Comparison of ENCODE assay signal across 36 mouse cellular contexts in the genomic region with DNA sequence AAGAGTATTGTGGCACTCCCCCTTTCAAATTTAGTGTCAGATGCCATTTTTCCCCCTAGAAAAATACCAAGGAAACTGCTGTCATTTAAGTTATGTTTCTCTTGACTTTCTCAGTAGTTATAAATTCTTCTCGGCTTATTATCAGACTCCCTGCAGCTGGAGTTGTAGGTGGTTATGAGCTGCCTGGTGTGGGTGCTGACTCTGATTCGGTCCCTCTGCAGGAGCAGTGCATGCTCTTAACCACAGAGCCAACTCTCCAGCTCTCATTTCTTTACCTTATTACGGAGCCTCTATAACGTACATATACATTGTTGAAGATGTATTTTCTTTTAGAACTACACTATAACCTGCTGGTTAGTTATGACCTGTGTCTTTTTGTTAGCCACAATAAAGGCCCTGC. TPM values are rescaled to one million over a fixed set of nuclear protein-coding genes. Genes with fewer than 3 reads are reported as not detected.
"Had no signal": no experiment of that assay in that cellular context is flagged by ENCODE, and none has a peak within 500 bp of the region (broad histone marks: within the 10 kb centered on the region; RNA-seq: fewer than 3 reads in every experiment).

No protein-coding gene starts in this region.

- H3K36me3 ChIP-seq: limb, embryonic 10.5 days; limb, embryonic 12.5 days; limb, embryonic 13.5 days; limb, embryonic 15.5 days; liver, embryonic 12.5 days; liver, embryonic 13.5 days; liver, embryonic 15.5 days; lung, embryonic 15.5 days; midbrain, embryonic 10.5 days; midbrain, embryonic 12.5 days; midbrain, embryonic 15.5 days; neural tube, embryonic 12.5 days; neural tube, embryonic 13.5 days had no signal

- H3K9me3 ChIP-seq: limb, embryonic 10.5 days; limb, embryonic 12.5 days; limb, embryonic 13.5 days; limb, embryonic 15.5 days; liver, embryonic 12.5 days; liver, embryonic 13.5 days; liver, embryonic 15.5 days; lung, embryonic 15.5 days; megakaryocyte, embryonic 14.5 days; midbrain, embryonic 10.5 days; midbrain, embryonic 12.5 days; midbrain, embryonic 15.5 days; neural tube, embryonic 12.5 days; neural tube, embryonic 13.5 days had no signal

- H3K9ac ChIP-seq: limb, embryonic 12.5 days; limb, embryonic 13.5 days; limb, embryonic 15.5 days; liver, embryonic 12.5 days; liver, embryonic 13.5 days; liver, embryonic 14.5 days; liver, embryonic 15.5 days; liver, postnatal 0 days; lung, embryonic 14.5 days; lung, embryonic 15.5 days; midbrain, embryonic 12.5 days; midbrain, embryonic 15.5 days; neural tube, embryonic 12.5 days; neural tube, embryonic 13.5 days had no signal

- H3K4me2 ChIP-seq: limb, embryonic 12.5 days; limb, embryonic 13.5 days; limb, embryonic 15.5 days; liver, embryonic 11.5 days; liver, embryonic 12.5 days; liver, embryonic 13.5 days; liver, embryonic 15.5 days; lung, embryonic 14.5 days; lung, embryonic 15.5 days; midbrain, embryonic 12.5 days; midbrain, embryonic 15.5 days; neural tube, embryonic 12.5 days; neural tube, embryonic 13.5 days had no signal

- H3K4me3 ChIP-seq: left cerebral cortex, adult 2 months; limb, embryonic 10.5 days; limb, embryonic 12.5 days; limb, embryonic 13.5 days; limb, embryonic 15.5 days; liver, embryonic 12.5 days; liver, embryonic 13.5 days; liver, embryonic 15.5 days; lung, embryonic 15.5 days; megakaryocyte, embryonic 14.5 days; midbrain, embryonic 10.5 days; midbrain, embryonic 12.5 days; midbrain, embryonic 15.5 days; myocyte; neural tube, embryonic 12.5 days; neural tube, embryonic 13.5 days had no signal

- H3K4me1 ChIP-seq: limb, embryonic 10.5 days; limb, embryonic 12.5 days; limb, embryonic 13.5 days; limb, embryonic 15.5 days; liver, embryonic 12.5 days; liver, embryonic 13.5 days; liver, embryonic 15.5 days; lung, embryonic 15.5 days; midbrain, embryonic 10.5 days; midbrain, embryonic 12.5 days; midbrain, embryonic 15.5 days; neural tube, embryonic 12.5 days; neural tube, embryonic 13.5 days had no signal

- ATAC-seq: liver, embryonic 12.5 days; liver, postnatal 0 days; lung, postnatal 0 days; midbrain, embryonic 15.5 days; midbrain, embryonic 16.5 days had no signal

- H3K27ac ChIP-seq: left cerebral cortex, adult 2 months; limb, embryonic 10.5 days; limb, embryonic 12.5 days; limb, embryonic 13.5 days; limb, embryonic 15.5 days; liver, embryonic 12.5 days; liver, embryonic 13.5 days; liver, embryonic 14.5 days; liver, embryonic 15.5 days; lung, embryonic 15.5 days; macrophage; midbrain, embryonic 10.5 days; midbrain, embryonic 12.5 days; midbrain, embryonic 15.5 days; neural tube, embryonic 12.5 days; neural tube, embryonic 13.5 days had no signal

- H3K27me3 ChIP-seq: limb, embryonic 12.5 days; limb, embryonic 13.5 days; limb, embryonic 15.5 days; liver, embryonic 12.5 days; liver, embryonic 13.5 days; liver, embryonic 15.5 days; lung, embryonic 15.5 days; megakaryocyte, embryonic 14.5 days; midbrain, embryonic 12.5 days; midbrain, embryonic 15.5 days; neural tube, embryonic 12.5 days; neural tube, embryonic 13.5 days had no signal

- DNase-seq: left cerebral cortex, postnatal 4 days; liver; liver, embryonic 13.5 days; liver, postnatal 0 days; lung, adult 18-20 months; lung, adult 2 months; lung, embryonic 14.5 days; lung, postnatal 10 days; lung, postnatal 14 days; lung, postnatal 36 days; lung, postnatal 4 days; midbrain, embryonic 14.5 days had no signal

RNA-seq across cellular contexts. Expression of gene Cdnf, which starts 9.7 kb away (rescaled TPM):
- total RNA-seq: monocyte, adult 5-6 weeks had no signal
- polyA plus RNA-seq: limb, embryonic 11.5 days; liver, adult 2 months; neural tube, embryonic 11.5 days had no signal
